Mouse (Mus musculus): ENCODE data around the gene Zer1. TPM values are rescaled to one million over a fixed set of nuclear protein-coding genes. Genes with fewer than 3 reads are reported as not detected.
A peak's percentile ranks its signal among the peaks of the same experiment; 100 is the strongest.

Gene Zer1
- polyA plus RNA-seq, 1 experiment from 2014 or later: 8.9 TPM

GRCm38 (mm10) chr2:30064298-30064697 is 60.1 kb downstream of the Zer1 start:
- Histone ChIP-seq H3K27ac (replicated peaks in 1 of 2; ENCODE audit: control insufficient read depth in 1 of 2, insufficient read depth in 1 of 2, low read depth in 2 of 2, low read length in 2 of 2) (peak overlapping the region in 1 of 2 experiments; percentile 96; a peak in 1 of 4 replicates), H3K27me3 (ENCODE audit: control insufficient read depth, insufficient read depth, low read length) (no peaks in the 10 kb centered on the region), H3K4me1 (ENCODE audit: control insufficient read depth in 2 of 2, insufficient read depth in 2 of 2, low read length in 2 of 2) (peaks cover 16 to 32% of the 10 kb centered on the region in 2 experiments), H3K36me3 (ENCODE audit: control insufficient read depth, insufficient read depth, low read length) (peaks cover 15% of the 10 kb centered on the region), H3K9ac (ENCODE audit: low read length) (peak overlapping the region; percentile 83), H3K4me2 (ENCODE audit: low read length) (peak overlapping the region; percentile 91), H3K4me3 (ENCODE audit: control insufficient read depth in 1 of 2, insufficient read depth in 1 of 2, low read depth in 1 of 2, low read length in 2 of 2) (no peak overlapping the region), H3K9me3 (ENCODE audit: control insufficient read depth, low read length) (no peaks in the 10 kb centered on the region)
- ATAC-seq (ENCODE audit: insufficient number of reproducible peaks, insufficient read depth, low FRiP score, low read depth): no peak
- 49% methylated on average over 3 of the region's 3 CpGs for whole genome bisulfite sequencing

GRCm38 (mm10) chr2:30063791-30064190 is 60.6 kb downstream of the Zer1 start:
- peak overlapping the region; percentile 91 for H3K4me2 ChIP-seq (ENCODE audit: low read length)
- peaks cover 10% of the 10 kb centered on the region for H3K36me3 ChIP-seq (ENCODE audit: control insufficient read depth, insufficient read depth, low read length)
- WGBS: 22% methylated on average over 3 of the region's 3 CpGs
- no peak for ATAC-seq (ENCODE audit: insufficient number of reproducible peaks, insufficient read depth, low FRiP score, low read depth)
- peak overlapping the region; percentile 64 to 67; a peak in 3 of 4 replicates for H3K4me3 ChIP-seq (ENCODE audit: control insufficient read depth in 1 of 2, insufficient read depth in 1 of 2, low read depth in 1 of 2, low read length in 2 of 2)
- H3K27me3 ChIP-seq (ENCODE audit: control insufficient read depth, insufficient read depth, low read length): no peaks in the 10 kb centered on the region
- no peaks in the 10 kb centered on the region for H3K9me3 ChIP-seq (ENCODE audit: control insufficient read depth, low read length)
- H3K4me1 ChIP-seq (ENCODE audit: control insufficient read depth in 2 of 2, insufficient read depth in 2 of 2, low read length in 2 of 2): peaks cover 16 to 32% of the 10 kb centered on the region in 2 experiments
- H3K27ac ChIP-seq (replicated peaks in 1 of 2; ENCODE audit: control insufficient read depth in 1 of 2, insufficient read depth in 1 of 2, low read depth in 2 of 2, low read length in 2 of 2): peak overlapping the region; percentile 96
- H3K9ac ChIP-seq (ENCODE audit: low read length): peak overlapping the region; percentile 83

- peaks cover 16 to 28% of the 10 kb centered on the region in 2 experiments for H3K4me1 ChIP-seq (ENCODE audit: control insufficient read depth in 2 of 2, insufficient read depth in 2 of 2, low read length in 2 of 2)
- peak overlapping the region; percentile 64 to 67 for H3K4me3 ChIP-seq (ENCODE audit: control insufficient read depth in 1 of 2, insufficient read depth in 1 of 2, low read depth in 1 of 2, low read length in 2 of 2)
- H3K36me3 ChIP-seq (ENCODE audit: control insufficient read depth, insufficient read depth, low read length): peaks cover 5% of the 10 kb centered on the region
- no peaks in the 10 kb centered on the region for H3K9me3 ChIP-seq (ENCODE audit: control insufficient read depth, low read length)
- peak overlapping the region; percentile 91 for H3K4me2 ChIP-seq (ENCODE audit: low read length)
- no peaks in the 10 kb centered on the region for H3K27me3 ChIP-seq (ENCODE audit: control insufficient read depth, insufficient read depth, low read length)
- no peak for ATAC-seq (ENCODE audit: insufficient number of reproducible peaks, insufficient read depth, low FRiP score, low read depth)
- 10% methylated on average over 8 of the region's 8 CpGs for WGBS
- H3K9ac ChIP-seq (ENCODE audit: low read length): peak overlapping the region; percentile 83
- peak overlapping the region; percentile 96 for H3K27ac ChIP-seq (replicated peaks in 1 of 2; ENCODE audit: control insufficient read depth in 1 of 2, insufficient read depth in 1 of 2, low read depth in 2 of 2, low read length in 2 of 2)
These were observed 61.1 kb downstream of the Zer1 start for GRCm38 (mm10) chr2:30063235-30063634.

- Histone ChIP-seq H3K27ac (replicated peaks in 1 of 2; ENCODE audit: control insufficient read depth in 1 of 2, insufficient read depth in 1 of 2, low read depth in 2 of 2, low read length in 2 of 2) (peak overlapping the region; percentile 96), H3K4me3 (ENCODE audit: control insufficient read depth in 1 of 2, insufficient read depth in 1 of 2, low read depth in 1 of 2, low read length in 2 of 2) (peak overlapping the region; percentile 64 to 67), H3K9ac (ENCODE audit: low read length) (peak overlapping the region; percentile 83), H3K36me3 (ENCODE audit: control insufficient read depth, insufficient read depth, low read length) (no peaks in the 10 kb centered on the region), H3K9me3 (ENCODE audit: control insufficient read depth, low read length) (no peaks in the 10 kb centered on the region), H3K27me3 (ENCODE audit: control insufficient read depth, insufficient read depth, low read length) (no peaks in the 10 kb centered on the region), H3K4me1 (ENCODE audit: control insufficient read depth in 2 of 2, insufficient read depth in 2 of 2, low read length in 2 of 2) (peaks cover 16 to 22% of the 10 kb centered on the region in 2 experiments), H3K4me2 (ENCODE audit: low read length) (peak overlapping the region; percentile 91)
- peak; percentile 14; the same call in 1 of the 2 replicates for ATAC-seq (ENCODE audit: insufficient number of reproducible peaks, insufficient read depth, low FRiP score, low read depth)
- under 1% methylated on average over 40 of the region's 40 CpGs for WGBS
These were observed 61.9 kb downstream of the Zer1 start for GRCm38 (mm10) chr2:30062249-30063093.

- H3K4me1 ChIP-seq (ENCODE audit: control insufficient read depth in 2 of 2, insufficient read depth in 2 of 2, low read length in 2 of 2): peaks cover 19 to 22% of the 10 kb centered on the region in 2 experiments
- WGBS: 8% methylated on average over 37 of the region's 37 CpGs
- H3K27ac ChIP-seq (replicated peaks in 1 of 2; ENCODE audit: control insufficient read depth in 1 of 2, insufficient read depth in 1 of 2, low read depth in 2 of 2, low read length in 2 of 2): peak overlapping the region; percentile 96
- H3K27me3 ChIP-seq (ENCODE audit: control insufficient read depth, insufficient read depth, low read length): no peaks in the 10 kb centered on the region
- H3K4me3 ChIP-seq (ENCODE audit: control insufficient read depth in 1 of 2, insufficient read depth in 1 of 2, low read depth in 1 of 2, low read length in 2 of 2): peak overlapping the region; percentile 64 to 67
- peak overlapping the region; percentile 83 for H3K9ac ChIP-seq (ENCODE audit: low read length)
- H3K9me3 ChIP-seq (ENCODE audit: control insufficient read depth, low read length): no peaks in the 10 kb centered on the region
- no peak for ATAC-seq (ENCODE audit: insufficient number of reproducible peaks, insufficient read depth, low FRiP score, low read depth)
- peak overlapping the region; percentile 91 for H3K4me2 ChIP-seq (ENCODE audit: low read length)
- H3K36me3 ChIP-seq (ENCODE audit: control insufficient read depth, insufficient read depth, low read length): no peaks in the 10 kb centered on the region
These were observed 62.9 kb downstream of the Zer1 start for GRCm38 (mm10) chr2:30061215-30062166.

- Histone ChIP-seq H3K9me3 (ENCODE audit: control insufficient read depth, low read length) (no peaks in the 10 kb centered on the region), H3K36me3 (ENCODE audit: control insufficient read depth, insufficient read depth, low read length) (no peaks in the 10 kb centered on the region), H3K4me3 (ENCODE audit: control insufficient read depth in 1 of 2, insufficient read depth in 1 of 2, low read depth in 1 of 2, low read length in 2 of 2) (no peak overlapping the region), H3K4me1 (ENCODE audit: control insufficient read depth in 2 of 2, insufficient read depth in 2 of 2, low read length in 2 of 2) (peaks cover 4 to 11% of the 10 kb centered on the region in 2 experiments), H3K9ac (ENCODE audit: low read length) (no peak overlapping the region), H3K27me3 (ENCODE audit: control insufficient read depth, insufficient read depth, low read length) (no peaks in the 10 kb centered on the region), H3K4me2 (ENCODE audit: low read length) (no peak overlapping the region), H3K27ac (replicated peaks in 1 of 2; ENCODE audit: control insufficient read depth in 1 of 2, insufficient read depth in 1 of 2, low read depth in 2 of 2, low read length in 2 of 2) (no peak overlapping the region)
- ATAC-seq (ENCODE audit: insufficient number of reproducible peaks, insufficient read depth, low FRiP score, low read depth): no peak
- 64% methylated on average over 5 of the region's 5 CpGs for WGBS
These were observed 66.0 kb downstream of the Zer1 start for GRCm38 (mm10) chr2:30058418-30058817.

GRCm38 (mm10) chr2:30057223-30057904 is 67.0 kb downstream of the Zer1 start, which contains the start of gene Set:
Set (plus strand) TSS chr2:30057378.
- no peaks in the 10 kb centered on the region for H3K9me3 ChIP-seq (ENCODE audit: control insufficient read depth, low read length)
- no peak for ATAC-seq (ENCODE audit: insufficient number of reproducible peaks, insufficient read depth, low FRiP score, low read depth)
- 52% methylated on average over 11 of the region's 12 CpGs for WGBS
- H3K27ac ChIP-seq (replicated peaks in 1 of 2; ENCODE audit: control insufficient read depth in 1 of 2, insufficient read depth in 1 of 2, low read depth in 2 of 2, low read length in 2 of 2): no peak within 1 kb of the TSS
- H3K27me3 ChIP-seq (ENCODE audit: control insufficient read depth, insufficient read depth, low read length): no peaks in the 10 kb centered on the region
- no peak within 1 kb of the TSS for H3K4me2 ChIP-seq (ENCODE audit: low read length)
- no peaks in the 10 kb centered on the region for H3K36me3 ChIP-seq (ENCODE audit: control insufficient read depth, insufficient read depth, low read length)
- H3K4me3 ChIP-seq (ENCODE audit: control insufficient read depth in 1 of 2, insufficient read depth in 1 of 2, low read depth in 1 of 2, low read length in 2 of 2): no peak within 1 kb of the TSS
- no peak within 1 kb of the TSS for H3K9ac ChIP-seq (ENCODE audit: low read length)
- H3K4me1 ChIP-seq (ENCODE audit: control insufficient read depth in 2 of 2, insufficient read depth in 2 of 2, low read length in 2 of 2): 0 out of 4 replicates have a peak, but pooled peaks cover 0 to 5% of the 10 kb centered on the region in 2 experiments

All from heart, embryonic 14.5 days (tissue).